Mouse (Mus musculus) C2C12 (cell line): ENCODE measurements at regions not wholly inside any gene's neighbourhood (a gene's known extent, or its start where the extent isn't known, plus 50 kb on each side); places are given as distances from the start of the nearest gene placed in this dataset.

Experiments used
- CEBPB ChIP-seq: IDR thresholded peaks from one replicate; pipeline ENCODE4 v1.6.1; 2011; ENCODE audit warnings: low read depth, mild to moderate bottlenecking, control low read depth, moderate library complexity
- CTCF ChIP-seq: IDR thresholded peaks from one replicate; pipeline ENCODE4 v1.5.1; 2011; ENCODE audit not compliant: control insufficient read depth, insufficient read depth, insufficient read length
- MYOG ChIP-seq: IDR thresholded peaks from one replicate; pipeline ENCODE4 v1.6.1; 2011; ENCODE audit not compliant: control insufficient read depth, insufficient read length; ENCODE audit errors: extremely low read depth

DNA sequence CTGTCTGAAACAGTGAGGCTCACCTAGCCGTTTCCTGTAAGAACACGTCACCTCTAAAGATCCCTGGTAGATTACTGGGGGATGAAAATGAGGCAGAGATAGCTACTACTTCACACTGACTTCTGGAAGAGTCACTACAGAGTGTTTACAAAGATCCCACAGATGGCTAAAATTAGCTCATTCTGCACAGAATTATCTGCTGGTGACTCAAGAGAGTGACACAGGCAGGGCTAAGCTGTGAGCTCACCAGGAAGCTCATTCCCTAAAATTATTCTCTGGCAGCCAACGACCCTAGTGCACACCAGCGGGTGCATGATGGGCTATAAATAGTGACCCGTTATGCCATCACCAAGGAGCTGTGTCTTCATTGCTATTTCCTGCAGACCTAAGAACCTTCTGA is 53.2 kb upstream of the Ddah1 start:
- TF ChIP-seq CEBPB (no peak), CTCF (no peak), MYOG (no peak)
